Mouse (Mus musculus) B cell, adult 62 days (primary cell): ENCODE measurements around the gene Ephx3. TPM values are rescaled to one million over a fixed set of nuclear protein-coding genes. Genes with fewer than 3 reads are reported as not detected.

ENCODE experiments used
- total RNA-seq: library from RNA; stranded (reverse); gene quantifications from 4 replicates; pipeline ENCODE4 v1.2.4, GENCODE M21; 2023

Ephx3 gene
- 1.5 to 2.4 TPM (median 1.9 TPM) in 4 replicates for total RNA-seq

GRCm38 (mm10) chr17:32188863-32189636 is at the start of gene Ephx3:
TSS of gene Ephx3 (minus strand) at chr17:32189549.

GRCm38 (mm10) chr17:32166687-32167086 is 22.7 kb downstream of the Ephx3 start, which contains the start of gene Notch3:
TSS of gene Notch3 (minus strand) at chr17:32166852.

Other genes with a start within 250 kb of the Ephx3 start
- gene Rrp1b, start 153.4 kb downstream of the Ephx3 start, total RNA-seq, result 47.4 to 59.5 TPM (median 49.7 TPM) in 4 replicates
- gene Hsf2bp, start 153.2 kb downstream of the Ephx3 start, total RNA-seq, result 0.39 TPM in 1 of 4 replicates, not detected in the others
- 0.15 TPM in 1 of 4 replicates, not detected in the others for gene Notch3, start 22.7 kb downstream of the Ephx3 start, total RNA-seq
- gene Brd4, start 95.2 kb upstream of the Ephx3 start, total RNA-seq, result 306 to 342 TPM (median 323 TPM) in 4 replicates
- gene Akap8, start 131.7 kb upstream of the Ephx3 start, total RNA-seq, result 288 to 294 TPM (median 292 TPM) in 4 replicates
- 185 to 197 TPM (median 189 TPM) in 4 replicates for gene Akap8l, start 161.1 kb upstream of the Ephx3 start, total RNA-seq
- gene Wiz, start 199.9 kb upstream of the Ephx3 start, total RNA-seq, result 40.7 to 43.8 TPM (median 41.4 TPM) in 4 replicates
- 257 to 296 TPM (median 281 TPM) in 4 replicates for gene Rasal3, start 214.0 kb upstream of the Ephx3 start, total RNA-seq
- 32.7 to 37.3 TPM (median 34.1 TPM) in 4 replicates for gene Pglyrp2, start 234.6 kb upstream of the Ephx3 start, total RNA-seq